13 mouse cellular contexts compared by ENCODE assay signal in genomic region chr5:47339807-47340206, GRCm38 (mm10).
DNase-seq lines count a peak whose midpoint lies in the region; ATAC-seq lines count a peak whose summit lies in the region.
"Had no signal": no experiment of that assay in that cellular context is flagged by ENCODE, and none has a peak within 500 bp of the region (broad histone marks: within the 10 kb centered on the region; RNA-seq: fewer than 3 reads in every experiment).

No protein-coding gene starts in this region.

- ATAC-seq in lung, embryonic 16.5 days (ENCODE audit: low read depth) = peak; percentile 80
- ATAC-seq: hindbrain, embryonic 16.5 days; liver, embryonic 12.5 days had no signal

- H3K36me3 ChIP-seq in lung, embryonic 16.5 days (ENCODE audit: control insufficient read depth, insufficient read depth, low read length) = no peaks in the 10 kb centered on the region
- H3K36me3 ChIP-seq: liver, embryonic 12.5 days; neural tube, embryonic 12.5 days had no signal

- H3K4me1 ChIP-seq in lung, embryonic 16.5 days (replicated peaks; ENCODE audit: control insufficient read depth, insufficient read depth, low read length) = no peaks in the 10 kb centered on the region
- H3K4me1 ChIP-seq: liver, embryonic 12.5 days; neural tube, embryonic 12.5 days had no signal

- no peak overlapping the region for H3K4me3 ChIP-seq in lung, embryonic 16.5 days (ENCODE audit: low read length)
- H3K4me3 ChIP-seq: erythroblast, embryonic 14.5 days; liver, embryonic 12.5 days; neural tube, embryonic 12.5 days had no signal

- DNase-seq in heart, postnatal 10 days = peak; percentile 21 to 29
- no peak for DNase-seq in heart, adult 11 months
- DNase-seq in urinary bladder, postnatal 14 days (ENCODE audit: low spot score) = peak; percentile 6
- DNase-seq in urinary bladder, postnatal 10 days (ENCODE audit: low spot score) = no peak
- DNase-seq in gastrocnemius, postnatal 14 days = no peak
- no peak for DNase-seq in spleen, postnatal 10 days (ENCODE audit: low spot score in 2 of 2)
- DNase-seq: adrenal gland, postnatal 14 days; kidney, adult 18-20 months had no signal

- intact Hi-C loops in heart, postnatal 10 days (cut with DNase I) = no loop called here
- intact Hi-C loops in gastrocnemius, postnatal 14 days (cut with DNase I; ENCODE audit: low total_unique reads) = no loop called here

- no peak overlapping the region for H3K27ac ChIP-seq in lung, embryonic 16.5 days (ENCODE audit: low read length)
- H3K27ac ChIP-seq: liver, embryonic 12.5 days; neural tube, embryonic 12.5 days had no signal

- H3K9me3 ChIP-seq in lung, embryonic 16.5 days (ENCODE audit: control insufficient read depth, low read length) = no peaks in the 10 kb centered on the region
- H3K9me3 ChIP-seq: liver, embryonic 12.5 days; neural tube, embryonic 12.5 days had no signal

- no peaks in the 10 kb centered on the region for H3K27me3 ChIP-seq in lung, embryonic 16.5 days (ENCODE audit: control insufficient read depth, insufficient read depth, low read depth, low read length)
- H3K27me3 ChIP-seq: liver, embryonic 12.5 days; neural tube, embryonic 12.5 days had no signal

- H3K4me2 ChIP-seq in lung, embryonic 16.5 days (ENCODE audit: low read depth, low read length) = no peak overlapping the region
- H3K4me2 ChIP-seq: liver, embryonic 12.5 days; neural tube, embryonic 12.5 days had no signal

- WGBS in lung, embryonic 16.5 days = 45% methylated on average over 6 of the region's 6 CpGs

- no peak overlapping the region for H3K9ac ChIP-seq in lung, embryonic 16.5 days (ENCODE audit: low read length)
- H3K9ac ChIP-seq: liver, embryonic 12.5 days; neural tube, embryonic 12.5 days had no signal

Comparison
In these comparisons a context has a peak if more than half of its experiments do, and no peak if none do; other contexts are left out.
1. DNase-seq: peak in heart, postnatal 10 days (2 of 2) and urinary bladder, postnatal 14 days (single experiment); none in heart, adult 11 months (single experiment), urinary bladder, postnatal 10 days (single experiment), gastrocnemius, postnatal 14 days (single experiment) and spleen, postnatal 10 days (0 of 2).